In the genomic region with DNA sequence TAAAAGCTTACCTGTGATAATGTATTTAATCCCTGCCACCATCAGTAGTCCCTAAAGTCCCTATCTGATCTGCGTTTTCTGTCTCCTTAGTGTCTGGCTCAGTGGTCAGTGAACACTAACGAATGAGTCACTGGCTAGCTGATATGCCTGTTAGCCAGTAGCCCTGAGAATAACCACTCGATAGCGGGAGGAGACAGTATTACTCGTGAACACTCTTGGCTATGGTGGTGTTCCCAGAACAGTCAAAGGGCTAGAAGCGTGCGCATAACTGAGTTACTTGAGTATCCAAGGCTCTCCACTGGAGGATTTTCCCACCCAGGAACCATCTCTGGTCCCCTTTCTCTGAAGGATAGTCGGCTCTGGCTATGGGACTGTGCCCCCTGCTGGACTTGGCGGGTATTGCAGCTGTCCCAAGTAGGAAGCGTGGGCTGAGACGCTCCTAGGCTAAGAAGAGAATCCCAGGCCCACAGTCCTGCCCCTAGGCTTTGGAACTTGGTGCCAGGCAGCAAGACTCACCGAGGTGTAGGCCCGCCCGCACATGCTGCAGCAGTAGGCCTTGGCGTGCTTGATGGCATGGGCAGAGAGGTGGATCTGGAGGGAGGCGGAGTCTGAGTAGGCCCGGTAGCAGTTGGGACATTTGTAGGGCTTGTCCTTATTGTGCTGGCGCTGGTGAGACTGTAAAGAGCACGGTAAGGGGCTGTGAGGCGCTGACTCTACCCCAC, we compare ENCODE assay signal across 8 mouse cellular contexts. TPM values are rescaled to one million over a fixed set of nuclear protein-coding genes. Genes with fewer than 3 reads are reported as not detected.
DNase-seq lines count a peak whose midpoint lies in the region; ATAC-seq and TF ChIP-seq lines count a peak whose summit lies in the region.

No protein-coding gene starts in this region.

- whole genome bisulfite sequencing in forebrain, embryonic 10.5 days = 42% methylated on average over 20 of the region's 20 CpGs
- WGBS in liver, postnatal 0 days (ENCODE audit: insufficient replicate concordance) = 60% methylated on average over 20 of the region's 20 CpGs
- WGBS in neural tube, embryonic 15.5 days = 44% methylated on average over 20 of the region's 20 CpGs

- peaks cover 8% of the 10 kb centered on the region; the same call in 1 of the 2 replicates for H3K4me1 ChIP-seq in forebrain, embryonic 10.5 days
- H3K4me1 ChIP-seq in liver, postnatal 0 days (ENCODE audit: insufficient read depth) = no peaks in the 10 kb centered on the region; the same call in 1 of the 2 replicates
- no peaks in the 10 kb centered on the region for H3K4me1 ChIP-seq in neural tube, embryonic 15.5 days

- no peaks in the 10 kb centered on the region for H3K9me3 ChIP-seq in forebrain, embryonic 10.5 days
- no peaks in the 10 kb centered on the region for H3K9me3 ChIP-seq in liver, postnatal 0 days (ENCODE audit: low read length)
- H3K9me3 ChIP-seq in neural tube, embryonic 15.5 days (replicated peaks) = no peaks in the 10 kb centered on the region

- no peaks in the 10 kb centered on the region for H3K27me3 ChIP-seq in forebrain, embryonic 10.5 days (ENCODE audit: poor library complexity, severe bottlenecking)
- H3K27me3 ChIP-seq in liver, postnatal 0 days (ENCODE audit: insufficient read depth, low read length) = no peaks in the 10 kb centered on the region
- no peaks in the 10 kb centered on the region for H3K27me3 ChIP-seq in neural tube, embryonic 15.5 days (replicated peaks)

- no peak overlapping the region for H3K4me2 ChIP-seq in liver, postnatal 0 days (ENCODE audit: low read depth, low read length)
- H3K4me2 ChIP-seq in neural tube, embryonic 15.5 days = no peak overlapping the region

- ATAC-seq in CD4-positive, CD25-positive, alpha-beta regulatory T cell, adult 4 months = peak; percentile 63
- peak; percentile 48; the same call in 1 of the 2 replicates for ATAC-seq in liver, postnatal 0 days
- peak; percentile 66; the same call in 1 of the 2 replicates for ATAC-seq in neural tube, embryonic 15.5 days (ENCODE audit: low FRiP score)

- H3K4me3 ChIP-seq in forebrain, embryonic 10.5 days = no peak overlapping the region
- H3K4me3 ChIP-seq in liver, postnatal 0 days (ENCODE audit: low read depth, low read length) = no peak overlapping the region
- H3K4me3 ChIP-seq in neural tube, embryonic 15.5 days (replicated peaks) = no peak overlapping the region

- TF ChIP-seq CTCF in liver, postnatal 0 days (IDR thresholded peaks at IDR 0.05; ENCODE audit: low read depth) = peak; percentile 97

- TF ChIP-seq EP300 in liver, postnatal 0 days (IDR thresholded peaks at IDR 0.05; ENCODE audit: low read depth) = no peak

- peak; percentile 48 for DNase-seq in c-Kit-positive CD71-negative TER-119-negative erythroid progenitor cells, embryonic 14.5 days (ENCODE audit: low read depth)
- peak; percentile 82 for DNase-seq in forebrain, embryonic 10.5 days (ENCODE audit: extremely low spot score, low spot score)
- DNase-seq in heart, postnatal 10 days = peak; percentile 80 to 89
- DNase-seq in kidney, postnatal 36 days = peak; percentile 72 to 91
- DNase-seq in liver, postnatal 0 days = peak; percentile 81
- peak; percentile 29 to 40 for DNase-seq in thymus, adult 18-20 months

- peaks cover 100% of the 10 kb centered on the region for H3K36me3 ChIP-seq in forebrain, embryonic 10.5 days (replicated peaks)
- H3K36me3 ChIP-seq in liver, postnatal 0 days (replicated peaks; ENCODE audit: insufficient read depth, low read length) = peaks cover 39% of the 10 kb centered on the region
- peaks cover 84% of the 10 kb centered on the region for H3K36me3 ChIP-seq in neural tube, embryonic 15.5 days

- H3K27ac ChIP-seq in forebrain, embryonic 10.5 days = no peak overlapping the region
- no peak overlapping the region for H3K27ac ChIP-seq in liver, postnatal 0 days (ENCODE audit: low read depth)
- H3K27ac ChIP-seq in neural tube, embryonic 15.5 days (replicated peaks) = no peak overlapping the region

- intact Hi-C loops in heart, postnatal 10 days (cut with DNase I) = loop anchor here (1.0 to 5.0 kb wide), 4 partner anchors 49 to 164 kb away; partner anchors contain the start of gene Zscan20

- no peak overlapping the region for H3K9ac ChIP-seq in liver, postnatal 0 days (replicated peaks)
- no peak overlapping the region for H3K9ac ChIP-seq in neural tube, embryonic 15.5 days (replicated peaks)

RNA-seq across cellular contexts. Expression of gene A3galt2, which starts 21.6 kb away (rescaled TPM):
- polyA plus RNA-seq in CD4-positive, CD25-positive, alpha-beta regulatory T cell, adult 4 months (2017; shearing (Covaris generic)) = under 1 TPM; 0.18 to 0.22 TPM
- polyA plus RNA-seq in forebrain, embryonic 10.5 days (2016; fragmentation: Nextera tagmentation; extraction: Ambion mirVana) = 0.07 and 0.17 TPM in 2 replicates
- under 1 TPM; 0.12 to 0.29 TPM for total RNA-seq in heart, postnatal 10 days (2021)
- polyA plus RNA-seq in liver, postnatal 0 days (2015; fragmentation: Nextera tagmentation; extraction: Ambion mirVana) = not detected in 2 replicates
- polyA plus RNA-seq in neural tube, embryonic 15.5 days (2015; fragmentation: Nextera tagmentation; extraction: Ambion mirVana) = 0.34 and 0.41 TPM in 2 replicates

RNA-seq across cellular contexts. Expression of gene Zfp362, which starts 29.1 kb away (rescaled TPM):
- 1 to 10 TPM; 8.3 to 8.4 TPM for polyA plus RNA-seq in CD4-positive, CD25-positive, alpha-beta regulatory T cell, adult 4 months (2017; shearing (Covaris generic))
- 37.1 and 37.3 TPM in 2 replicates for polyA plus RNA-seq in forebrain, embryonic 10.5 days (2016; fragmentation: Nextera tagmentation; extraction: Ambion mirVana)
- 10 to 100 TPM; 26.9 to 28.1 TPM for total RNA-seq in heart, postnatal 10 days (2021)
- 5.1 and 5.4 TPM in 2 replicates for polyA plus RNA-seq in liver, postnatal 0 days (2015; fragmentation: Nextera tagmentation; extraction: Ambion mirVana)
- 29.3 and 33.6 TPM in 2 replicates for polyA plus RNA-seq in neural tube, embryonic 15.5 days (2015; fragmentation: Nextera tagmentation; extraction: Ambion mirVana)

Comparison
In these comparisons a context has a peak if more than half of its experiments do, and no peak if none do; other contexts are left out.
1. DNase-seq: peak in every context shown above with its lines; median percentile 84 in heart, postnatal 10 days; 82 in forebrain, embryonic 10.5 days; 82 in kidney, postnatal 36 days; 81 in liver, postnatal 0 days; 48 in c-Kit-positive CD71-negative TER-119-negative erythroid progenitor cells, embryonic 14.5 days; 34 in thymus, adult 18-20 months.